Mouse (Mus musculus): ENCODE measurements around the gene Psg19. TPM values are rescaled to one million over a fixed set of nuclear protein-coding genes. Genes with fewer than 3 reads are reported as not detected.

Psg19 gene
- total and polyA plus RNA-seq, 3 experiments, result 0.04 TPM; not detected in 2

- no peak for TF ChIP-seq GATA1 (IDR thresholded peaks at IDR 0.05; ENCODE audit: low read depth, low read length)
These were observed 30.3 kb upstream of the Psg19 start (continued) for GRCm38 (mm10) chr7:18828592-18828991.

GRCm38 (mm10) chr7:18827792-18828546 is 29.6 kb upstream of the Psg19 start:
- Histone ChIP-seq H3K4me3 (ENCODE audit: control insufficient read depth in 1 of 2, insufficient read depth in 1 of 2, low read depth in 2 of 2, low read length in 2 of 2) (no peak overlapping the region), H3K36me3 (ENCODE audit: control insufficient read depth in 1 of 2, insufficient read depth in 2 of 2, low read length in 2 of 2) (peaks cover 0 to 3% of the 10 kb centered on the region in 2 experiments; a peak in 2 of 4 replicates), H3K79me2 (ENCODE audit: control insufficient read depth, insufficient read depth, low read length, poor library complexity) (no peaks in the 10 kb centered on the region), H3K9me3 (replicated peaks; ENCODE audit: insufficient read depth, low read length) (no peaks in the 10 kb centered on the region), H3K27ac (ENCODE audit: control insufficient read depth, low read depth, low read length) (no peak overlapping the region), H3K27me3 (ENCODE audit: control insufficient read depth in 1 of 2, insufficient read depth in 2 of 2, low read length in 2 of 2) (no peaks in the 10 kb centered on the region), H3K4me1 (ENCODE audit: control insufficient read depth in 1 of 2, insufficient read depth in 2 of 2, low read length in 2 of 2) (peaks cover 7 to 16% of the 10 kb centered on the region in 2 experiments), H3K9ac (ENCODE audit: control insufficient read depth, low read depth, low read length, poor library complexity, severe bottlenecking) (no peak overlapping the region)
- TF ChIP-seq USF1 (IDR thresholded peaks at IDR 0.05; ENCODE audit: low read depth, low read length) (no peak), CHD2 (IDR thresholded peaks at IDR 0.05; ENCODE audit: low read length) (no peak), NRF1 (IDR thresholded peaks at IDR 0.05; ENCODE audit: insufficient read depth, low read depth, low read length, poor library complexity, severe bottlenecking) (no peak), RAD21 (IDR thresholded peaks at IDR 0.05; ENCODE audit: low read depth, low read length) (no peak), NELFE (IDR thresholded peaks at IDR 0.05; ENCODE audit: low read depth, low read length) (no peak), BHLHE40 (IDR thresholded peaks at IDR 0.05; ENCODE audit: borderline replicate concordance, low read depth, low read length) (no peak), UBTF (IDR thresholded peaks at IDR 0.05; ENCODE audit: borderline replicate concordance, insufficient read depth, low read depth, low read length) (no peak), MAFK (IDR thresholded peaks at IDR 0.05; ENCODE audit: borderline replicate concordance, low read depth, low read length) (no peak), GATA1 (IDR thresholded peaks at IDR 0.05; ENCODE audit: low read depth, low read length) (no peak), JUND (IDR thresholded peaks at IDR 0.05; ENCODE audit: low read depth, low read length) (no peak), CHD1 (IDR thresholded peaks at IDR 0.05; ENCODE audit: low read depth, low read length) (no peak), E2F4 (IDR thresholded peaks at IDR 0.05; ENCODE audit: borderline replicate concordance, low read depth, low read length) (no peak), ZKSCAN1 (IDR thresholded peaks at IDR 0.05; ENCODE audit: low read depth, low read length) (no peak), SIN3A (IDR thresholded peaks at IDR 0.05; ENCODE audit: low read length) (no peak)
- no peak for DNase-seq (ENCODE audit: low read depth, low spot score)

- H3K27me3 ChIP-seq (ENCODE audit: control insufficient read depth in 1 of 2, insufficient read depth in 2 of 2, low read length in 2 of 2), result no peaks in the 10 kb centered on the region
- DNase-seq (ENCODE audit: low read depth, low spot score), result no peak
- TF ChIP-seq MAFK (IDR thresholded peaks at IDR 0.05; ENCODE audit: borderline replicate concordance, low read depth, low read length), result no peak
- TF ChIP-seq MYC (IDR thresholded peaks at IDR 0.05; ENCODE audit: low read depth, low read length), result no peak
- no peak for TF ChIP-seq RAD21 (IDR thresholded peaks at IDR 0.05; ENCODE audit: low read depth, low read length)
- no peak for TF ChIP-seq POLR2A (IDR thresholded peaks at IDR 0.05; ENCODE audit: control insufficient read depth in 1 of 2, insufficient read depth in 1 of 2, low read depth in 1 of 2, low read length in 2 of 2, poor library complexity in 1 of 2)
- TF ChIP-seq EP300 (IDR thresholded peaks at IDR 0.05; ENCODE audit: low read depth in 1 of 2, low read length in 2 of 2), result no peak
- no peak for TF ChIP-seq ZC3H11A (IDR thresholded peaks at IDR 0.05; ENCODE audit: low read depth, low read length)
- TF ChIP-seq KAT2A (conservative IDR thresholded peaks at IDR 0.05; ENCODE audit: low read depth, low read length), result no peak
- no peak for TF ChIP-seq NRF1 (IDR thresholded peaks at IDR 0.05; ENCODE audit: insufficient read depth, low read depth, low read length, poor library complexity, severe bottlenecking)
- TF ChIP-seq MAX (IDR thresholded peaks at IDR 0.05; ENCODE audit: low read length), result no peak
- no peak for TF ChIP-seq TAL1 (IDR thresholded peaks at IDR 0.05; ENCODE audit: low read length)
- TF ChIP-seq ETS1 (IDR thresholded peaks at IDR 0.05; ENCODE audit: low read depth, low read length), result no peak
- TF ChIP-seq USF2 (IDR thresholded peaks at IDR 0.05; ENCODE audit: borderline replicate concordance in 1 of 2, insufficient read depth in 1 of 2, low read depth in 1 of 2, low read length in 2 of 2), result no peak
- no peak for TF ChIP-seq HCFC1 (IDR thresholded peaks at IDR 0.05; ENCODE audit: low read depth, low read length)
- no peak for TF ChIP-seq MAZ (IDR thresholded peaks at IDR 0.05; ENCODE audit: low read depth, low read length)
- no peak for TF ChIP-seq TCF12 (IDR thresholded peaks at IDR 0.05; ENCODE audit: low read depth, low read length)
- H3K9ac ChIP-seq (ENCODE audit: control insufficient read depth, low read depth, low read length, poor library complexity, severe bottlenecking), result no peak within 1 kb of the TSS
- no peaks in the 10 kb centered on the region for H3K79me2 ChIP-seq (ENCODE audit: control insufficient read depth, insufficient read depth, low read length, poor library complexity)
- no peak within 1 kb of the TSS for H3K4me3 ChIP-seq (ENCODE audit: control insufficient read depth in 1 of 2, insufficient read depth in 1 of 2, low read depth in 2 of 2, low read length in 2 of 2)
- no peaks in the 10 kb centered on the region for H3K9me3 ChIP-seq (replicated peaks; ENCODE audit: insufficient read depth, low read length)
- no peaks in the 10 kb centered on the region for H3K36me3 ChIP-seq (ENCODE audit: control insufficient read depth in 1 of 2, insufficient read depth in 2 of 2, low read length in 2 of 2)
- no peaks in the 10 kb centered on the region for H3K4me1 ChIP-seq (ENCODE audit: control insufficient read depth in 1 of 2, insufficient read depth in 2 of 2, low read length in 2 of 2)
- H3K27ac ChIP-seq (ENCODE audit: control insufficient read depth, low read depth, low read length), result no peak within 1 kb of the TSS
These were observed 23.2 kb upstream of the Psg19 start, which contains the start of gene Psg17 for GRCm38 (mm10) chr7:18821507-18821906. Gene Psg17 (minus strand): TSS chr7:18821607.
